Mouse (Mus musculus) cerebellum, adult 2 months (tissue): ENCODE measurements at regions not wholly inside any gene's neighbourhood (a gene's known extent, or its start where the extent isn't known, plus 50 kb on each side); places are given as distances from the start of the nearest gene placed in this dataset.

Experiments
- CTCF ChIP-seq: fragments of 200-500 bp; IDR thresholded peaks from 2 replicates; pipeline ENCODE4 v1.5.1; 2011; ENCODE audit warnings: low read depth, mild to moderate bottlenecking, control low read depth, low read length, moderate library complexity, borderline replicate concordance; ENCODE audit not compliant: insufficient read depth
- POLR2A ChIP-seq: fragments of 200-500 bp; IDR thresholded peaks from 2 replicates; pipeline ENCODE4 v1.6.1; 2011; ENCODE audit warnings: low read length, control low read depth, borderline replicate concordance; ENCODE audit not compliant: insufficient read depth

- TF ChIP-seq CTCF (no peak), POLR2A (no peak)
Measured at GRCm38 (mm10) chr4:55741355-55741754, 209.1 kb upstream of the Klf4 start.
